Comparison of ENCODE assay signal across 24 mouse cellular contexts in genomic region chr10:75649406-75649995, GRCm38 (mm10). TPM values are rescaled to one million over a fixed set of nuclear protein-coding genes. Genes with fewer than 3 reads are reported as not detected.
DNase-seq lines count a peak whose midpoint lies in the region; ATAC-seq and TF ChIP-seq lines count a peak whose summit lies in the region.
"Had no signal": no experiment of that assay in that cellular context is flagged by ENCODE, and none has a peak within 500 bp of the region (broad histone marks: within the 10 kb centered on the region; RNA-seq: fewer than 3 reads in every experiment).

No protein-coding gene starts in this region.

- WGBS in stomach, postnatal 0 days: 85% methylated on average over 4 of the region's 4 CpGs

- peak overlapping the region; percentile 65 for H3K9ac ChIP-seq in ES-E14 (ENCODE audit: insufficient read depth, low read depth, low read length, poor library complexity, severe bottlenecking)
- H3K9ac ChIP-seq in stomach, postnatal 0 days (ENCODE audit: low read length): no peak overlapping the region
- H3K9ac ChIP-seq: embryonic facial prominence, embryonic 12.5 days; embryonic facial prominence, embryonic 15.5 days; forebrain, postnatal 0 days; heart, embryonic 13.5 days; hindbrain, embryonic 15.5 days had no signal

- peak; percentile 21 for DNase-seq in cerebellum, adult 9-11 months
- no peak for DNase-seq in cerebellum, adult 11 months
- no peak for DNase-seq in ES-E14 (ENCODE audit: low read depth, low spot score)
- DNase-seq in stomach, postnatal 0 days (ENCODE audit: low spot score): no peak
- no peak for DNase-seq in right cerebral cortex, adult 2 months (ENCODE audit: low spot score in 2 of 2)
- no peak for DNase-seq in kidney, postnatal 4 days
- DNase-seq: adrenal gland, adult 8-10 months; adrenal gland, postnatal 25 days; cerebellum, adult 9-10 months; forebrain, postnatal 0 days; gastrocnemius, postnatal 25 days; heart, adult 2 months; heart, postnatal 14 days; heart, postnatal 4 days had no signal

- in situ Hi-C loops in ES-E14 (cut with MboI; ENCODE audit: low sequenced_read_pairs in 2 of 2, unreplicated experiment in 2 of 2): no loop called here

- no peak for TF ChIP-seq EP300 in stomach, postnatal 0 days (optimal IDR thresholded peaks at IDR 0.05)

- H3K4me2 ChIP-seq in stomach, postnatal 0 days (replicated peaks; ENCODE audit: low read depth): no peak overlapping the region
- H3K4me2 ChIP-seq: embryonic facial prominence, embryonic 12.5 days; embryonic facial prominence, embryonic 15.5 days; heart, embryonic 13.5 days; hindbrain, embryonic 15.5 days had no signal

- H3K27ac ChIP-seq in ES-E14 (ENCODE audit: insufficient read depth, low read depth, low read length, poor library complexity, severe bottlenecking): peak overlapping the region; percentile 99
- H3K27ac ChIP-seq in stomach, postnatal 0 days (replicated peaks): 0 out of 2 replicates have a peak overlapping the region, but pooled peaks have one; percentile 1
- H3K27ac ChIP-seq: embryonic facial prominence, embryonic 12.5 days; embryonic facial prominence, embryonic 15.5 days; heart, adult 2 months; heart, embryonic 10.5 days; heart, embryonic 13.5 days; hindbrain, embryonic 15.5 days had no signal

- no peak for ATAC-seq in stomach, postnatal 0 days (ENCODE audit: low FRiP score, low TSS enrichment)
- ATAC-seq: activated CD4-positive, CD25-positive, alpha-beta regulatory T cell, adult 4 months; forebrain, embryonic 14.5 days; forebrain, postnatal 0 days; Patski had no signal

- TF ChIP-seq CTCF in E14TG2a.4 (conservative IDR thresholded peaks at IDR 0.05; ENCODE audit: low read length): no peak
- no peak for TF ChIP-seq CTCF in stomach, postnatal 0 days (IDR thresholded peaks at IDR 0.05; ENCODE audit: low read depth)

- H3K4me1 ChIP-seq in E14TG2a.4 (replicated peaks; ENCODE audit: low read depth, low read length) (peaks cover 80% of the 10 kb centered on the region), ES-E14 (ENCODE audit: control insufficient read depth in 2 of 2, insufficient read depth in 2 of 2, low read length in 2 of 2, poor library complexity in 1 of 2) (peaks cover 20 to 37% of the 10 kb centered on the region in 2 experiments)
- no peaks in the 10 kb centered on the region for H3K4me1 ChIP-seq in stomach, postnatal 0 days (replicated peaks; ENCODE audit: control insufficient read depth, insufficient read depth)
- H3K4me1 ChIP-seq: embryonic facial prominence, embryonic 12.5 days; embryonic facial prominence, embryonic 15.5 days had no signal

- no peaks in the 10 kb centered on the region for H3K27me3 ChIP-seq in E14TG2a.4 (ENCODE audit: insufficient read depth, low read length)
- no peaks in the 10 kb centered on the region for H3K27me3 ChIP-seq in stomach, postnatal 0 days (ENCODE audit: control insufficient read depth, insufficient read depth, low read length)
- H3K27me3 ChIP-seq: embryonic facial prominence, embryonic 12.5 days; embryonic facial prominence, embryonic 15.5 days; heart, embryonic 13.5 days; hindbrain, embryonic 15.5 days; Patski had no signal

- H3K4me3 ChIP-seq in E14TG2a.4 (replicated peaks; ENCODE audit: low read length) (peak overlapping the region; percentile 60), ES-E14 (ENCODE audit: insufficient read depth in 1 of 2, low read depth in 1 of 2, low read length in 2 of 2, poor library complexity in 1 of 2, severe bottlenecking in 1 of 2) (peak overlapping the region in 1 of 2 experiments; percentile 10; a peak in 2 of 4 replicates)
- no peak overlapping the region for H3K4me3 ChIP-seq in stomach, postnatal 0 days (ENCODE audit: low read depth, low read length)
- H3K4me3 ChIP-seq: embryonic facial prominence, embryonic 12.5 days; embryonic facial prominence, embryonic 15.5 days; heart, adult 2 months; heart, embryonic 10.5 days; heart, embryonic 13.5 days; hindbrain, embryonic 15.5 days had no signal

- H3K36me3 ChIP-seq in E14TG2a.4 (ENCODE audit: insufficient read depth, low read length): peaks cover 87% of the 10 kb centered on the region
- peaks cover 43% of the 10 kb centered on the region for H3K36me3 ChIP-seq in ES-E14 (ENCODE audit: control insufficient read depth, insufficient read depth, low read length, poor library complexity, severe bottlenecking)
- H3K36me3 ChIP-seq in stomach, postnatal 0 days (ENCODE audit: control insufficient read depth, insufficient read depth, low read length): peaks cover 33% of the 10 kb centered on the region

- H3K9me3 ChIP-seq in E14TG2a.4 (ENCODE audit: low read length) (no peaks in the 10 kb centered on the region), ES-E14 (ENCODE audit: control insufficient read depth, insufficient read depth, low read depth, low read length) (no peaks in the 10 kb centered on the region)
- H3K9me3 ChIP-seq in stomach, postnatal 0 days (ENCODE audit: control insufficient read depth, low read length): no peaks in the 10 kb centered on the region
- H3K9me3 ChIP-seq: embryonic facial prominence, embryonic 12.5 days; embryonic facial prominence, embryonic 15.5 days; G1E; heart, embryonic 10.5 days; heart, embryonic 13.5 days; hindbrain, embryonic 15.5 days had no signal

TF ChIP-seq in ES-E14, 5 proteins besides CTCF, POLR2A, EP300 and RAD21:
- TF ChIP-seq ZNF384 (IDR thresholded peaks at IDR 0.05; ENCODE audit: low read depth, low read length): peak; percentile 94
- TF ChIP-seq ZC3H11A (IDR thresholded peaks at IDR 0.05; ENCODE audit: borderline replicate concordance, low read depth, low read length): no peak
- TF ChIP-seq CHD2 (IDR thresholded peaks at IDR 0.05; ENCODE audit: low read depth, low read length): no peak
- no peak for TF ChIP-seq HCFC1 (IDR thresholded peaks at IDR 0.05; ENCODE audit: borderline replicate concordance, insufficient read depth, low read length)
- TF ChIP-seq MAFK (IDR thresholded peaks at IDR 0.05; ENCODE audit: insufficient read depth, low read depth, low read length): no peak

RNA-seq across cellular contexts. Expression of gene Susd2, which starts 5.7 kb away (rescaled TPM):
- total RNA-seq in ES-E14 (2012; rRNA removed): 10.4 and 20.1 TPM in 2 replicates
- 12.2 and 14.1 TPM in 2 replicates for polyA plus RNA-seq in stomach, postnatal 0 days (2015; fragmentation: Nextera tagmentation; extraction: Ambion mirVana)
